Mouse (Mus musculus) gastrocnemius, postnatal 10 days (tissue): ENCODE results near the gene Spta1. TPM values are rescaled to one million over a fixed set of nuclear protein-coding genes. Genes with fewer than 3 reads are reported as not detected.

Source experiments
- DNase-seq: peaks from one replicate; pipeline ENCODE4 v3.0.0; 2021; ENCODE audit warnings: mixed read lengths
- long read RNA-seq, 2 experiments: library from polyadenylated mRNA; stranded (forward); transcript quantifications; one replicate each; pipeline ENCODE4 v2.0.0; 2021
- total RNA-seq, 2 experiments: library from RNA; stranded (reverse); gene quantifications; 2 replicates each; pipeline ENCODE4 v1.2.3; 2021

The Spta1 gene
- total RNA-seq, result 1 to 10 TPM in 1 of 2 experiments, under 1 TPM in 1; 0.26 to 1.5 TPM
- long read RNA-seq, experiment 1, result 0 reads
- long read RNA-seq, experiment 2, result 0 reads

GRCm38 (mm10) chr1:174172605-174173004 lies at the start of gene Spta1:
Spta1 (plus strand) TSS chr1:174172776.
- no peak for DNase-seq

DNA sequence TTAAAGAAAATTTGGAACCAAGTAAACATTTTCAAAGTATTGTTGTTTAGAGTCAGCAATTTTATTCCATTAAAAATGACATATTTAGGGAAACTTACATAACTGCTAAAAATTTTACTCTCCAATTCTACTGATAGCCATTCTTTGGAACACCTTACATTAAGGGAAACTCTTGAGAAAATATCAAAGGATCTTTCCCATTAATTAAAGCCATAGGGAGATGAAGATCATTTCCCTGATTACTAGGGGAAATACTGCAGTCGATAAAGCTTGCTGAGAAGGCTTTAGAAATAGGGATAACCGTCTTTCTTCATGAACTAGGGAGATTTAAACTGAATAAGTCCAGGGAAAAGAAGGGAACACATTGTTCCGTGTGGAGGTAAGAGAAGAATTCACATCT lies 41.4 kb upstream of the Spta1 start, which contains the start of gene Olfr424:
Olfr424 (plus strand) TSS at position 301 of the 400 bp plus-strand sequence.
- DNase-seq, result no peak

DNA sequence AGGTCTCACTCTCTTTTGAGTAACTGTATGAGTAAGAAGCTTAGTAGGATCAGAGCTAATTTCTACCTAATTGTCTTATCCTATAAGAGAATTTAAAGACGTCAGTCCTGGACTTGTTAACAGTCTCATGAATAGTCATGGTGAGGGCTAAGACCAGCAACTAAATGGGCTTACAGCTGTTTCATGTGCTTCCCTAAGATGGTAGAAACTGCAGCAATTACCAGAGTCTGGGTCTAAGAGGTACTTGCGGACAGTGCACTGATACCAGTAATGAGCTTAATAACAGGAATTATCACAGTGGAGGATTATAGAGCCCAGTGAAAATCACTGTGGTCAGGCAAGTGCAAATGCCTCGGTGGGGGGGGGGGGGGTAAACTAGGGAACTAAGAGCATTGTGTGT lies 40.6 kb upstream of the Spta1 start:
- DNase-seq, result no peak

GRCm38 (mm10) chr1:174141384-174141783 lies 31.2 kb upstream of the Spta1 start:
- DNase-seq, result no peak

DNA sequence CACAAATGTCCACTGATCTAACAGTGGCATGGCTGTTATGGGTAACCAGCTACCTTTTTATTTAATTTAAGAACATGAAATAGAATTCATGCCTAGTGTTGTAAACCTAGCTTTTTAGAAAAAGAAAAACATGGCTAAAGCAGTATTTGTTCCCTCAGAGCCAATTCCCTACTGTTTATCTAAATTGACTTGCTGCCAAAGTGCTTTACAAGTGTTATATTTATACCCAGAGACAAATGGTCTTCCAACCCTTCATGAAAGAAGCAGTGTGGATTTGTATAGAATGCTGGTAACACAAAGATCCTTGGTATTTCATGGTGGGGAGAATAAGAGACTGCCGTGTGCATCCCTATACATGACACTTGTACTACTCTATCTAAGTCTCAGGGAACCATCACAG lies 25.9 kb upstream of the Spta1 start:
- DNase-seq, result no peak

DNA sequence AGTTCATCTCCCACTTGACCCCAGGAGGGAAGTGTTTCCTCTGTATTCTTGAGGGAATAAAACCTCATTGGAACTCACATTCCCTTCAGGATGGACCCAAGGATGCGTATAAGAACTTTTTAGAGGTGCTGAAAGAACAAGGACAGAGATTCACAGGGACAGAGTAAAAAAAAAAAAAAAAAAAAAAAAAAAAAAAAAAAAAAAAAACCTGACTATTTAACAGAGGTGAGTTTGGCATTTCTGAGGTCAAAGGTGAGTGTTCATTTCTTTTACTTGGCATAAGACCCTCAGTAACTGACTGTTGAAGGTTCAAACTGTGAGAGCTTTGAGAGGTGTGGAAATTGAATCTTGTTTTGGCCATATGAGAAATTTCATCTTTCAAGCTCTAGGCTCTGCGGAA lies 23.3 kb upstream of the Spta1 start:
- no peak for DNase-seq

DNA sequence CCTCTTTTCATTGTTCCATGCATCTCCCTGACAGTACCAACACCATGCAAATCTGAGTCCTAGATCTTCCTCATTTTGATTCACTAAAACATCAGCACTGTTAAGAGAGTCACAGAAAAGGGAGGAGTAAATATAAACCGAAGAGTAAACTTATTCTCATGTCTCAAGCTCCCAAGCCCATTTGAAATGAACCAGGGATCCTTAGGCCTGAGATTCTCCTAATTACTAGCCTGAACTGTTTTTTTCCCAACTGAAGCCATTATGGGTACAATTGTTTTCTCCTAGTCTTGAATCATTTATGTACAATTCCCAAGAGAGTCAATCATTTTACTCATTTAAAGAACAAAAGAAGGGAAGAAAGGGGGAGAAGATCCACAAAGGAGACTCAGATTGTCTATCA lies 17.2 kb upstream of the Spta1 start, which contains the start of gene Olfr420:
Olfr420 (plus strand) TSS at position 301 of the 400 bp plus-strand sequence.
- no peak for DNase-seq

DNA sequence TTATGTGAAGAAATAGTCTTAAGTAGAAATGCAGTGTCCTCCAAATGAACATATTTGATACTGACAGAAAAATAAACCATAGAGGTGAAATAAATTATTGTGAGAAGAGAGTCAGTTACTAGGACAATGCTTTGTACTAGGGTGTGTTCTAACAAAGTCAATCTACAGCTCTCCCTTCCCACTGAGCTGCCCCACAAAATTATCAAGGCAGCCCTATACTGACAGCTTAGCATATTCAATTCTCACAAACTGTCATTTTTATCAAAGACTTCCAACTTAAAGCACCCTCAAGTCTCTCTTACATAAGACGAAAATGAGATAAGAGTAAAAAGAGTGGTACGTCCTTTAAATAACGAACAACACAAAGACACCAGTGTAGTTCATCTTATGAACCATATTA lies 15.0 kb upstream of the Spta1 start:
- no peak for DNase-seq

GRCm38 (mm10) chr1:174158512-174158911 lies 14.1 kb upstream of the Spta1 start:
- DNase-seq, result no peak

GRCm38 (mm10) chr1:174159095-174159494 lies 13.5 kb upstream of the Spta1 start:
- no peak for DNase-seq

DNA sequence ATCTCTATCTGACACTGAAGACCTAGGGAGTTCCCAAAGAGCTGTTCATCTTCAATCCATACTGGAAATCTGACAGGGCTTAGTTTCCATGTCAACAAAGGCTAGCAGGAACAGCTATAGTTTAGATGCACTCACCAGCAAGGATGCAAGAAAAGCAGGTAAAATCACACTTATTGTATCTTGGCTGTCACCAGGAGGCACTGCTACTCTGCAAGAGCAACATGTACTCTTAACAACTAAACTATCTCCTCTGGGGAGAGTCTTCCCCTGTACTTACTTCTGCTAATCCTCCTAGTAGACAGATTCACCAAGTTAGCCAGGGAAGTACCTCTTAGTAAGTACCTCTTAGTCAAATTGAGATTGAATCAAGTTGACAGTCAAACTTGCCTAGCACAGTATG lies 3.6 kb upstream of the Spta1 start:
- DNase-seq, result no peak

GRCm38 (mm10) chr1:174170706-174171501 lies 1.7 kb upstream of the Spta1 start:
- DNase-seq, result no peak

GRCm38 (mm10) chr1:174171537-174171936 lies 1.0 kb upstream of the Spta1 start:
- no peak for DNase-seq

DNA sequence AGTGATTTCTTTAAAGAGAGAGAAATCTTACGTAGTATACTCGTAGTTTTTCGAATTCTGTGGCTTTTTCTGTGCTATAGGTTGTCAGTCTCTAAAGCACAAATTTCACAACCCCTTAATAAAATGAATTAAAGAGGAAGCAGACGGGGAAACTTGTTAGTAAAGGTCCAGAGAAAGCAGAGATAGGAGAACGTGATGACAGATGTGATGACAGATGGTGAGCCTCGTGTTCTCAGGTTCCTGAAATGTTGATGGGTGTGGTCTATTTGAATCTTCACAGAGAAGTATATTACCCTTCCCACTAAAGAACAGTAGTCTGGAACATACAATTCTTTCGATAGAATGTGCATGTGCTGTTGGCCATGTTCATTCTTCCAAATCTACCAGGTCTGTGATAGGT lies 32.1 kb downstream of the Spta1 start:
- DNase-seq, result no peak

DNA sequence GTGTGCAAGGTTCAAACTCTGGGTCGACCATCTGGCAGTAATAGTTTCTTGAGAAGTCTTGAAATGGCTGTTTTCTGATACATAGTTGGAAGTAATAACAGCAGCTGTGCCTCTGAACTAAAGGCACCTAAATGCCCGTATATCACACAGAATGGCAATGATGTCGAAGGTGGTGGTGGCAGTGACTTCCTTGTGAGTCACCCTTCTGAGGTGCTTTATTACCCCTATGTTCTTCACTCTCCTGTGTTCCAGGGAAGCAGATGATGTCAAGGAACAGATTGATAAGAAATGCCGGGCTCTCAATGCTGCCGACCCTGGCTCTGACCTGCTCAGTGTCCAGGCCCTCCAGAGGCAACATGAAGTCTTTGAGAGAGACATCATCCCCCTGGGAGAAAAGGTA lies 39.7 kb downstream of the Spta1 start:
- DNase-seq, result no peak

GRCm38 (mm10) chr1:174215270-174216038 lies 42.9 kb downstream of the Spta1 start:
- DNase-seq, result no peak

GRCm38 (mm10) chr1:174216528-174217204 lies 44.1 kb downstream of the Spta1 start:
- DNase-seq, result no peak

DNA sequence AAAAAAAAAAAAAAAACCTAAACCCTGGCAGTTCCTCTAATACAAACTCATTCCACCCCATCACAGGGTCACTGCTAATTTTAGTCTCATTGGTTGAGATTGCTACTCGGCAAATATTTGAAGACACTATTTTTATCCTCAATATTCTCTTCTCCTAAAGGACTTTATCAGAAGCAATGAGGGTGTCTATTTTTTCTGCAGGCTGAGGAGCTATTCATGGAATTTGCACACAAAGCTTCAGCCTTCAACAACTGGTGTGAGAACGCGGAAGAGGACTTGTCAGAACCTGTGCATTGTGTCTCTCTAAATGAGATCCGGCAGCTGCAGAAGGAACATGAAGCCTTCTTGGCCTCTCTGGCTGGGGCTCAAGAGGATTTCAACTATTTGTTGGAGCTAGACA lies 67.3 kb downstream of the Spta1 start:
- no peak for DNase-seq

- DNase-seq, result no peak
Observed at GRCm38 (mm10) chr1:174244621-174245020, 72.0 kb downstream of the Spta1 start.

GRCm38 (mm10) chr1:174246080-174246479 lies 73.5 kb downstream of the Spta1 start:
- no peak for DNase-seq

GRCm38 (mm10) chr1:174247170-174247569 lies 74.6 kb downstream of the Spta1 start:
- no peak for DNase-seq

GRCm38 (mm10) chr1:174250376-174250775 lies 77.8 kb downstream of the Spta1 start:
- no peak for DNase-seq

DNA sequence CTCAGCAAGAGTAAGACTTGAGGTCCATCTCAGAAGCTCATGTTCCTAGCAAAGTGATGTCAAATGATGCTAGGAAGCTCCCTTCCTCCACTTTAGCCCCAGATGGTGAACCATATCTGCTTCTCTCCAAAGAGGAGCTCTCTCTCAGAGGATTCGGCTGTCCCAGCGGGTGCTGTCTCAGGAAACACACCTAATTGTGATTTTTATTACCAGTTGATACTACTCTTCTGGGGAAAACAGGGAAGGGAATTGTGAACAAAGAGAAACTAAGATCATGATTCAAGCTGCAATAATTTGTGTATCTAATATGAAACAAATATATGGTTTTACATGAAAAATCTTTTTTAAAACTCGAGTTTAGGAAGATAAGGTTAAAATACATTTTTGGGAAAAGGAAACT lies 79.4 kb downstream of the Spta1 start, which contains the start of gene Olfr419:
Olfr419 (minus strand) TSS at position 101 of the 400 bp plus-strand sequence.
- no peak for DNase-seq
